Mouse (Mus musculus) thymus, adult 2 months (tissue): ENCODE measurements at regions not wholly inside any gene's neighbourhood (a gene's known extent, or its start where the extent isn't known, plus 50 kb on each side); places are given as distances from the start of the nearest gene placed in this dataset.

Source experiments
- CTCF ChIP-seq: fragments of 200-500 bp; IDR thresholded peaks from 2 replicates; pipeline ENCODE4 v1.5.1; 2012; ENCODE audit warnings: mild to moderate bottlenecking, control low read depth, low read length, moderate library complexity, borderline replicate concordance; ENCODE audit not compliant: control insufficient read depth, poor library complexity, insufficient read depth; ENCODE audit errors: extremely low read depth
- POLR2A ChIP-seq: fragments of 200-500 bp; IDR thresholded peaks from 2 replicates; pipeline ENCODE4 v1.6.1; 2012; ENCODE audit warnings: mild to moderate bottlenecking, low read length, control low read depth, moderate library complexity; ENCODE audit not compliant: control insufficient read depth, poor library complexity, insufficient read depth; ENCODE audit errors: extremely low read depth

DNA sequence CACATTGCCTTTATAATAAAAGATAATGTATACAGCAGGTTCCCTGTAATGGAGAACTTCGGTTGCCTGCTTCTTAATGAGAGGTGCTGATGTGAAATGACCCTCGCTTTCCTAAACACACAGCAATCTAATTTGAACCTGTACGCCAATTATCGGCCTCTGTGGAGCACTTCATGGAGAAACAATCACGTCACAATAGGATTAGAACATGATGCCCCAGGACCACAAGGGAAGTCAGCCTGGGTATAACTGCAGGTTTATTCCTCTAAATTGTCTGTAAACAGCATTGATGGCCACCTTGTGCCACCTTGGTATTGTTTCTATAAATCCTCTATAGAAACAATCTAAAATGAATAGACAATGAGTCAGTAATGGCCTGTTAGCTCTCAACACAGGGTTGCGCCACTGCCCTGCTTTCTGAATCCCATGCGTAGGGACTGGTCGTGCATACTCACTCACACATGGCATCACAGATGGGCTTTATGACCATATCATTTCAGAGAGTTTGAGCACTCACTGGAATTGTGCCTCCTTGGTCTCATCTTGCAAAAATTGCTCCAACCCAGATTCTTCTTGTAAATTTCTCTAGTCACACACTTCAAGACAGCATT, 179.9 kb upstream of the Rnf219 start:
- TF ChIP-seq POLR2A = no peak
- no peak for TF ChIP-seq CTCF
